Mouse (Mus musculus): ENCODE results near the gene Slc1a2. TPM values are rescaled to one million over a fixed set of nuclear protein-coding genes. Genes with fewer than 3 reads are reported as not detected.

The Slc1a2 gene
- polyA plus RNA-seq, 1 experiment, result 3.1 TPM

GRCm38 (mm10) chr2:102676716-102677312 is 18.4 kb downstream of the Slc1a2 start:
- no peak overlapping the region for H3K4me3 ChIP-seq (ENCODE audit: extremely low read depth, insufficient read depth, insufficient read length)
- no peaks in the 10 kb centered on the region for H3K4me1 ChIP-seq (ENCODE audit: control insufficient read depth, insufficient read depth, insufficient read length)
- no peak for TF ChIP-seq CTCF (IDR thresholded peaks at IDR 0.05; ENCODE audit: extremely low read depth, insufficient read depth, insufficient read length, insufficient replicate concordance)
- TF ChIP-seq POLR2A (IDR thresholded peaks at IDR 0.05; ENCODE audit: low read depth, low read length), result no peak
- no peaks in the 10 kb centered on the region for H3K27me3 ChIP-seq (ENCODE audit: control insufficient read depth, insufficient read depth, low read length)
- H3K27ac ChIP-seq (ENCODE audit: insufficient read depth, low read length), result no peak overlapping the region
- DNase-seq (ENCODE audit: low read depth in 1 of 2, low spot score in 2 of 2), result no peak
- H3K36me3 ChIP-seq (ENCODE audit: control insufficient read depth, insufficient read depth, low read length), result no peaks in the 10 kb centered on the region
- 92% methylated on average over 9 of the region's 9 CpGs for WGBS

- H3K36me3 ChIP-seq (ENCODE audit: control insufficient read depth, insufficient read depth, low read length), result no peaks in the 10 kb centered on the region
- 76% methylated on average over 6 of the region's 6 CpGs for WGBS
- TF ChIP-seq CTCF (IDR thresholded peaks at IDR 0.05; ENCODE audit: extremely low read depth, insufficient read depth, insufficient read length, insufficient replicate concordance), result no peak
- TF ChIP-seq POLR2A (IDR thresholded peaks at IDR 0.05; ENCODE audit: low read depth, low read length), result no peak
- H3K4me3 ChIP-seq (ENCODE audit: extremely low read depth, insufficient read depth, insufficient read length), result no peak overlapping the region
- no peaks in the 10 kb centered on the region for H3K27me3 ChIP-seq (ENCODE audit: control insufficient read depth, insufficient read depth, low read length)
- no peak overlapping the region for H3K27ac ChIP-seq (ENCODE audit: insufficient read depth, low read length)
- no peaks in the 10 kb centered on the region for H3K4me1 ChIP-seq (ENCODE audit: control insufficient read depth, insufficient read depth, insufficient read length)
- no peak for DNase-seq (ENCODE audit: low read depth in 1 of 2, low spot score in 2 of 2)
Observed at GRCm38 (mm10) chr2:102677400-102677799, 18.9 kb downstream of the Slc1a2 start.

GRCm38 (mm10) chr2:102681351-102681750 is 22.9 kb downstream of the Slc1a2 start:
- no peaks in the 10 kb centered on the region for H3K27me3 ChIP-seq (ENCODE audit: control insufficient read depth, insufficient read depth, low read length)
- no peak overlapping the region for H3K4me3 ChIP-seq (ENCODE audit: extremely low read depth, insufficient read depth, insufficient read length)
- WGBS, result 76% methylated on average over 7 of the region's 7 CpGs
- TF ChIP-seq POLR2A (IDR thresholded peaks at IDR 0.05; ENCODE audit: low read depth, low read length) (no peak), CTCF (IDR thresholded peaks at IDR 0.05; ENCODE audit: extremely low read depth, insufficient read depth, insufficient read length, insufficient replicate concordance) (no peak)
- DNase-seq (ENCODE audit: low read depth in 1 of 2, low spot score in 2 of 2), result no peak
- no peaks in the 10 kb centered on the region for H3K36me3 ChIP-seq (ENCODE audit: control insufficient read depth, insufficient read depth, low read length)
- H3K4me1 ChIP-seq (ENCODE audit: control insufficient read depth, insufficient read depth, insufficient read length), result no peaks in the 10 kb centered on the region
- no peak overlapping the region for H3K27ac ChIP-seq (ENCODE audit: insufficient read depth, low read length)

- TF ChIP-seq CTCF (IDR thresholded peaks at IDR 0.05; ENCODE audit: extremely low read depth, insufficient read depth, insufficient read length, insufficient replicate concordance), result peak; percentile 71; the same call in 1 of the 2 replicates
- TF ChIP-seq POLR2A (IDR thresholded peaks at IDR 0.05; ENCODE audit: low read depth, low read length), result no peak
- Histone ChIP-seq H3K27ac (ENCODE audit: insufficient read depth, low read length) (no peak overlapping the region), H3K4me3 (ENCODE audit: extremely low read depth, insufficient read depth, insufficient read length) (no peak overlapping the region), H3K27me3 (ENCODE audit: control insufficient read depth, insufficient read depth, low read length) (no peaks in the 10 kb centered on the region), H3K4me1 (ENCODE audit: control insufficient read depth, insufficient read depth, insufficient read length) (no peaks in the 10 kb centered on the region), H3K36me3 (ENCODE audit: control insufficient read depth, insufficient read depth, low read length) (no peaks in the 10 kb centered on the region)
- 54% methylated on average over 5 of the region's 5 CpGs for WGBS
- DNase-seq (ENCODE audit: low read depth in 1 of 2, low spot score in 2 of 2), result peak; percentile 8 to 49
Observed at GRCm38 (mm10) chr2:102682168-102682567, 23.7 kb downstream of the Slc1a2 start.

GRCm38 (mm10) chr2:102685371-102686107 is 27.1 kb downstream of the Slc1a2 start:
- Histone ChIP-seq H3K27ac (ENCODE audit: insufficient read depth, low read length) (no peak overlapping the region), H3K27me3 (ENCODE audit: control insufficient read depth, insufficient read depth, low read length) (no peaks in the 10 kb centered on the region), H3K4me1 (ENCODE audit: control insufficient read depth, insufficient read depth, insufficient read length) (no peaks in the 10 kb centered on the region), H3K36me3 (ENCODE audit: control insufficient read depth, insufficient read depth, low read length) (no peaks in the 10 kb centered on the region), H3K4me3 (ENCODE audit: extremely low read depth, insufficient read depth, insufficient read length) (no peak overlapping the region)
- 88% methylated on average over 7 of the region's 7 CpGs for WGBS
- no peak for TF ChIP-seq CTCF (IDR thresholded peaks at IDR 0.05; ENCODE audit: extremely low read depth, insufficient read depth, insufficient read length, insufficient replicate concordance)
- no peak for TF ChIP-seq POLR2A (IDR thresholded peaks at IDR 0.05; ENCODE audit: low read depth, low read length)
- no peak for DNase-seq (ENCODE audit: low read depth in 1 of 2, low spot score in 2 of 2)

GRCm38 (mm10) chr2:102686108-102686450 is 27.6 kb downstream of the Slc1a2 start:
- no peak overlapping the region for H3K4me3 ChIP-seq (ENCODE audit: extremely low read depth, insufficient read depth, insufficient read length)

GRCm38 (mm10) chr2:102693556-102693955 is 35.1 kb downstream of the Slc1a2 start:
- H3K27ac ChIP-seq (ENCODE audit: insufficient read depth, low read length), result no peak overlapping the region
- WGBS, result 67% methylated on average over 7 of the region's 7 CpGs
- TF ChIP-seq CTCF (IDR thresholded peaks at IDR 0.05; ENCODE audit: extremely low read depth, insufficient read depth, insufficient read length, insufficient replicate concordance), result no peak
- H3K4me3 ChIP-seq (ENCODE audit: extremely low read depth, insufficient read depth, insufficient read length), result no peak overlapping the region
- H3K4me1 ChIP-seq (ENCODE audit: control insufficient read depth, insufficient read depth, insufficient read length), result no peaks in the 10 kb centered on the region
- no peaks in the 10 kb centered on the region for H3K27me3 ChIP-seq (ENCODE audit: control insufficient read depth, insufficient read depth, low read length)
- DNase-seq (ENCODE audit: low read depth in 1 of 2, low spot score in 2 of 2), result no peak
- no peaks in the 10 kb centered on the region for H3K36me3 ChIP-seq (ENCODE audit: control insufficient read depth, insufficient read depth, low read length)

More at GRCm38 (mm10) chr2:102686108-102686450, 27.6 kb downstream of the Slc1a2 start:
- DNase-seq (ENCODE audit: low read depth in 1 of 2, low spot score in 2 of 2), result no peak
- no peaks in the 10 kb centered on the region for H3K36me3 ChIP-seq (ENCODE audit: control insufficient read depth, insufficient read depth, low read length)
- H3K4me1 ChIP-seq (ENCODE audit: control insufficient read depth, insufficient read depth, insufficient read length), result no peaks in the 10 kb centered on the region
- no peak for TF ChIP-seq CTCF (IDR thresholded peaks at IDR 0.05; ENCODE audit: extremely low read depth, insufficient read depth, insufficient read length, insufficient replicate concordance)
- TF ChIP-seq POLR2A (IDR thresholded peaks at IDR 0.05; ENCODE audit: low read depth, low read length), result no peak
- 88% methylated on average over 9 of the region's 9 CpGs for WGBS
- no peak overlapping the region for H3K27ac ChIP-seq (ENCODE audit: insufficient read depth, low read length)
- H3K27me3 ChIP-seq (ENCODE audit: control insufficient read depth, insufficient read depth, low read length), result no peaks in the 10 kb centered on the region
